Mouse (Mus musculus) adrenal gland, postnatal 14 days (tissue): ENCODE data around the gene 4930402H24Rik. TPM values are rescaled to one million over a fixed set of nuclear protein-coding genes. Genes with fewer than 3 reads are reported as not detected.

Source experiments
- DNase-seq: peaks from one replicate; pipeline ENCODE4 v3.0.0; 2021; ENCODE audit warnings: mixed read lengths
- total RNA-seq: library from RNA; stranded (reverse); gene quantifications from 2 replicates; pipeline ENCODE4 v1.2.3, GENCODE M21; 2021

The 4930402H24Rik gene
- total RNA-seq, 1 experiment from 2014 or later, result 43.6 TPM

GRCm38 (mm10) chr2:130663342-130663741, 242.9 kb downstream of the 4930402H24Rik start:
- no peak for DNase-seq

GRCm38 (mm10) chr2:130658530-130658929, 247.7 kb downstream of the 4930402H24Rik start:
- DNase-seq, result no peak

GRCm38 (mm10) chr2:130657541-130657940, 248.7 kb downstream of the 4930402H24Rik start:
- DNase-seq, result no peak

- no peak for DNase-seq
These were observed 249.7 kb downstream of the 4930402H24Rik start for GRCm38 (mm10) chr2:130656536-130656935.

Other genes with a start within 250 kb of the 4930402H24Rik start
- gene Ddrgk1, start 241.7 kb downstream of the 4930402H24Rik start, total RNA-seq, result 137 and 148 TPM in 2 replicates
- gene Itpa, start 238.8 kb downstream of the 4930402H24Rik start, total RNA-seq, result 27.0 and 28.9 TPM in 2 replicates
- 1.3 and 1.4 TPM in 2 replicates for gene Slc4a11, start 208.9 kb downstream of the 4930402H24Rik start, total RNA-seq
- 29.6 and 30.7 TPM in 2 replicates for gene Atrn, start 89 bp upstream of the 4930402H24Rik start, total RNA-seq
- gene Gfra4, start 136.7 kb upstream of the 4930402H24Rik start, total RNA-seq, result 9.2 and 12.9 TPM in 2 replicates
- gene Adam33, start 157.4 kb upstream of the 4930402H24Rik start, total RNA-seq, result 4.4 and 4.5 TPM in 2 replicates
- gene Siglec1, start 180.4 kb upstream of the 4930402H24Rik start, total RNA-seq, result 2.3 and 8.2 TPM in 2 replicates
- 23.3 and 26.1 TPM in 2 replicates for gene Hspa12b, start 220.9 kb upstream of the 4930402H24Rik start, total RNA-seq
- not detected in 2 replicates for gene Gm11037, start 227.1 kb upstream of the 4930402H24Rik start, total RNA-seq